Comparison of ENCODE assay signal across 19 mouse cellular contexts in genomic region chr7:123330506-123330905, GRCm38 (mm10). TPM values are rescaled to one million over a fixed set of nuclear protein-coding genes. Genes with fewer than 3 reads are reported as not detected.
DNase-seq lines count a peak whose midpoint lies in the region; ATAC-seq and TF ChIP-seq lines count a peak whose summit lies in the region.
"Had no signal": no experiment of that assay in that cellular context is flagged by ENCODE, and none has a peak within 500 bp of the region (broad histone marks: within the 10 kb centered on the region; RNA-seq: fewer than 3 reads in every experiment).

No protein-coding gene starts in this region.

- H3K9me3 ChIP-seq in liver, embryonic 12.5 days (replicated peaks), result no peaks in the 10 kb centered on the region
- H3K9me3 ChIP-seq in limb, embryonic 15.5 days, result no peaks in the 10 kb centered on the region
- H3K9me3 ChIP-seq in midbrain, embryonic 10.5 days (replicated peaks), result no peaks in the 10 kb centered on the region
- H3K9me3 ChIP-seq in midbrain, embryonic 14.5 days (ENCODE audit: control insufficient read depth, low read length), result no peaks in the 10 kb centered on the region
- H3K9me3 ChIP-seq in kidney, embryonic 15.5 days (replicated peaks), result no peaks in the 10 kb centered on the region
- H3K9me3 ChIP-seq: embryonic facial prominence, embryonic 13.5 days; forebrain, embryonic 10.5 days; heart, embryonic 15.5 days; hindbrain, embryonic 12.5 days; intestine, embryonic 15.5 days; limb, embryonic 13.5 days had no signal

- peaks cover 39% of the 10 kb centered on the region for H3K36me3 ChIP-seq in liver, embryonic 12.5 days
- H3K36me3 ChIP-seq in limb, embryonic 15.5 days, result peaks cover 13% of the 10 kb centered on the region; the same call in 1 of the 2 replicates
- peaks cover 13% of the 10 kb centered on the region for H3K36me3 ChIP-seq in spleen, adult 2 months (ENCODE audit: control insufficient read depth, insufficient read depth, low read length)
- H3K36me3 ChIP-seq in midbrain, embryonic 10.5 days, result peaks cover 28% of the 10 kb centered on the region
- peaks cover 12% of the 10 kb centered on the region; the same call in 1 of the 2 replicates for H3K36me3 ChIP-seq in midbrain, embryonic 14.5 days (ENCODE audit: control insufficient read depth, insufficient read depth, low read length)
- H3K36me3 ChIP-seq in kidney, embryonic 15.5 days, result peaks cover 17% of the 10 kb centered on the region; the same call in 1 of the 2 replicates
- H3K36me3 ChIP-seq: intestine, embryonic 15.5 days had no signal

- H3K4me2 ChIP-seq in liver, embryonic 12.5 days, result no peak overlapping the region
- H3K4me2 ChIP-seq in limb, embryonic 15.5 days, result no peak overlapping the region
- H3K4me2 ChIP-seq in midbrain, embryonic 14.5 days (ENCODE audit: low read length), result no peak overlapping the region
- no peak overlapping the region for H3K4me2 ChIP-seq in kidney, embryonic 15.5 days
- H3K4me2 ChIP-seq: embryonic facial prominence, embryonic 13.5 days; heart, embryonic 15.5 days; hindbrain, embryonic 12.5 days; intestine, embryonic 15.5 days; limb, embryonic 13.5 days had no signal

- no peaks in the 10 kb centered on the region for H3K27me3 ChIP-seq in liver, embryonic 12.5 days (replicated peaks)
- no peaks in the 10 kb centered on the region for H3K27me3 ChIP-seq in limb, embryonic 15.5 days
- H3K27me3 ChIP-seq in spleen, adult 2 months (ENCODE audit: control insufficient read depth, insufficient read depth, low read length), result no peaks in the 10 kb centered on the region
- no peaks in the 10 kb centered on the region for H3K27me3 ChIP-seq in midbrain, embryonic 10.5 days (ENCODE audit: low read depth, poor library complexity, severe bottlenecking)
- H3K27me3 ChIP-seq in midbrain, embryonic 14.5 days (ENCODE audit: control insufficient read depth, insufficient read depth, low read length), result no peaks in the 10 kb centered on the region
- no peaks in the 10 kb centered on the region for H3K27me3 ChIP-seq in kidney, embryonic 15.5 days
- H3K27me3 ChIP-seq: embryonic facial prominence, embryonic 13.5 days; heart, embryonic 15.5 days; hindbrain, embryonic 12.5 days; intestine, embryonic 15.5 days; limb, embryonic 13.5 days; Patski had no signal

- DNase-seq in liver (no peak), ZHBTc4 (ENCODE audit: low read depth, low spot score) (peak; percentile 71)
- DNase-seq in spleen, adult 2 months (ENCODE audit: low read depth in 1 of 2, low spot score in 2 of 2), result peak; percentile 67
- DNase-seq in midbrain, embryonic 10.5 days (ENCODE audit: low spot score), result no peak
- no peak for DNase-seq in midbrain, embryonic 14.5 days
- DNase-seq: cerebellum, postnatal 36 days; kidney, postnatal 4 days; right cerebral cortex, adult 18-20 months; thymus, postnatal 36 days had no signal

- ATAC-seq in liver, embryonic 12.5 days, result 0 out of 2 replicates have a peak, but pooled peaks have one; percentile 20
- peak; percentile 61; the same call in 1 of the 2 replicates for ATAC-seq in limb, embryonic 15.5 days (ENCODE audit: insufficient number of reproducible peaks, low FRiP score, low TSS enrichment, low read depth)
- no peak for ATAC-seq in midbrain, embryonic 14.5 days (ENCODE audit: low FRiP score, low TSS enrichment)
- no peak for ATAC-seq in kidney, embryonic 15.5 days (replicated peaks; ENCODE audit: low FRiP score)
- ATAC-seq: Patski had no signal

- no peak for TF ChIP-seq POLR2A in spleen, adult 2 months (IDR thresholded peaks at IDR 0.05; ENCODE audit: low read depth, low read length)

- no peak for TF ChIP-seq CTCF in spleen, adult 2 months (IDR thresholded peaks at IDR 0.05; ENCODE audit: extremely low read depth, insufficient read depth, insufficient read length, insufficient replicate concordance)

- H3K4me1 ChIP-seq in liver, embryonic 12.5 days, result peaks cover 39% of the 10 kb centered on the region
- H3K4me1 ChIP-seq in limb, embryonic 15.5 days, result peaks cover 23% of the 10 kb centered on the region
- H3K4me1 ChIP-seq in spleen, adult 2 months (ENCODE audit: control insufficient read depth, insufficient read depth, insufficient read length), result peaks cover 25% of the 10 kb centered on the region
- 0 out of 2 replicates have a peak, but pooled peaks cover 3% of the 10 kb centered on the region for H3K4me1 ChIP-seq in midbrain, embryonic 10.5 days
- no peaks in the 10 kb centered on the region for H3K4me1 ChIP-seq in midbrain, embryonic 14.5 days (ENCODE audit: control insufficient read depth, insufficient read depth, low read length)
- H3K4me1 ChIP-seq in kidney, embryonic 15.5 days, result peaks cover 9% of the 10 kb centered on the region; the same call in 1 of the 2 replicates
- H3K4me1 ChIP-seq: hindbrain, embryonic 12.5 days had no signal

- no peak overlapping the region for H3K27ac ChIP-seq in liver, embryonic 12.5 days
- no peak overlapping the region for H3K27ac ChIP-seq in limb, embryonic 15.5 days
- H3K27ac ChIP-seq in spleen, adult 2 months (ENCODE audit: insufficient read depth, low read length), result peak overlapping the region; percentile 59
- H3K27ac ChIP-seq in midbrain, embryonic 10.5 days (replicated peaks), result no peak overlapping the region
- H3K27ac ChIP-seq in midbrain, embryonic 14.5 days (replicated peaks; ENCODE audit: low read depth, low read length), result no peak overlapping the region
- no peak overlapping the region for H3K27ac ChIP-seq in kidney, embryonic 15.5 days
- H3K27ac ChIP-seq: forebrain, embryonic 10.5 days; heart, embryonic 15.5 days; hindbrain, embryonic 12.5 days; intestine, embryonic 15.5 days; limb, embryonic 13.5 days had no signal

- 87% methylated on average over 9 of the region's 9 CpGs for WGBS in liver, embryonic 12.5 days (ENCODE audit: insufficient replicate concordance)
- WGBS in limb, embryonic 15.5 days, result 78% methylated on average over 9 of the region's 9 CpGs
- WGBS in spleen, adult 2 months, result 48% methylated on average over 9 of the region's 9 CpGs
- 89% methylated on average over 9 of the region's 9 CpGs for WGBS in midbrain, embryonic 10.5 days
- WGBS in midbrain, embryonic 14.5 days, result 92% methylated on average over 9 of the region's 9 CpGs
- WGBS in kidney, embryonic 15.5 days, result 89% methylated on average over 9 of the region's 9 CpGs

- no peak overlapping the region for H3K4me3 ChIP-seq in liver, embryonic 12.5 days
- H3K4me3 ChIP-seq in limb, embryonic 15.5 days, result no peak overlapping the region
- H3K4me3 ChIP-seq in spleen, adult 2 months (ENCODE audit: extremely low read depth, insufficient read depth, insufficient read length), result no peak overlapping the region
- H3K4me3 ChIP-seq in midbrain, embryonic 10.5 days, result no peak overlapping the region
- H3K4me3 ChIP-seq in midbrain, embryonic 14.5 days (replicated peaks; ENCODE audit: low read depth, low read length), result no peak overlapping the region
- no peak overlapping the region for H3K4me3 ChIP-seq in kidney, embryonic 15.5 days (replicated peaks)
- H3K4me3 ChIP-seq: embryonic facial prominence, embryonic 13.5 days; forebrain, embryonic 10.5 days; heart, embryonic 15.5 days; hindbrain, embryonic 12.5 days; intestine, embryonic 15.5 days; limb, embryonic 13.5 days had no signal

- no peak overlapping the region for H3K9ac ChIP-seq in liver, embryonic 12.5 days
- H3K9ac ChIP-seq in limb, embryonic 15.5 days, result no peak overlapping the region
- H3K9ac ChIP-seq in midbrain, embryonic 14.5 days (replicated peaks; ENCODE audit: low read length), result no peak overlapping the region
- no peak overlapping the region for H3K9ac ChIP-seq in kidney, embryonic 15.5 days
- H3K9ac ChIP-seq: embryonic facial prominence, embryonic 13.5 days; heart, embryonic 15.5 days; hindbrain, embryonic 12.5 days; intestine, embryonic 15.5 days; limb, embryonic 13.5 days had no signal

RNA-seq across cellular contexts. Expression of gene Lcmt1, which starts 39.1 kb away (rescaled TPM):
- polyA plus RNA-seq in liver, embryonic 12.5 days (2016; fragmentation: Nextera tagmentation; extraction: Ambion mirVana), result 33.4 and 34.4 TPM in 2 replicates
- 41.1 and 42.8 TPM in 2 replicates for polyA plus RNA-seq in limb, embryonic 15.5 days (2015; fragmentation: Nextera tagmentation; extraction: Ambion mirVana)
- 9.3 and 13.1 TPM in 2 replicates for polyA plus RNA-seq in spleen, adult 2 months (2012; rRNA removed)
- 59.3 and 61.0 TPM in 2 replicates for polyA plus RNA-seq in midbrain, embryonic 10.5 days (2016; fragmentation: Nextera tagmentation; extraction: Ambion mirVana)
- 100 and 115 TPM in 2 replicates for polyA plus RNA-seq in midbrain, embryonic 14.5 days (2014; fragmentation: Nextera tagmentation; extraction: Ambion mirVana)
- 54.5 and 54.9 TPM in 2 replicates for polyA plus RNA-seq in kidney, embryonic 15.5 days (2015; fragmentation: Nextera tagmentation; extraction: Ambion mirVana)

RNA-seq across cellular contexts. Expression of gene Arhgap17, which starts 39.2 kb away (rescaled TPM):
- polyA plus RNA-seq in liver, embryonic 12.5 days (2016; fragmentation: Nextera tagmentation; extraction: Ambion mirVana), result 16.7 TPM in 2 replicates
- polyA plus RNA-seq in limb, embryonic 15.5 days (2015; fragmentation: Nextera tagmentation; extraction: Ambion mirVana), result 19.6 and 21.9 TPM in 2 replicates
- 68.0 and 83.6 TPM in 2 replicates for polyA plus RNA-seq in spleen, adult 2 months (2012; rRNA removed)
- 25.9 and 30.3 TPM in 2 replicates for polyA plus RNA-seq in midbrain, embryonic 10.5 days (2016; fragmentation: Nextera tagmentation; extraction: Ambion mirVana)
- 8.1 and 12.0 TPM in 2 replicates for polyA plus RNA-seq in midbrain, embryonic 14.5 days (2014; fragmentation: Nextera tagmentation; extraction: Ambion mirVana)
- 23.7 and 25.2 TPM in 2 replicates for polyA plus RNA-seq in kidney, embryonic 15.5 days (2015; fragmentation: Nextera tagmentation; extraction: Ambion mirVana)

Comparison
In these comparisons a context has a peak if more than half of its experiments do, and no peak if none do; other contexts are left out.
1. ATAC-seq: peak in liver, embryonic 12.5 days (single experiment) and limb, embryonic 15.5 days (single experiment); none in midbrain, embryonic 14.5 days (single experiment) and kidney, embryonic 15.5 days (single experiment).
2. DNase-seq: peak in ZHBTc4 (single experiment) and spleen, adult 2 months (2 of 2); none in liver (single experiment), midbrain, embryonic 10.5 days (single experiment) and midbrain, embryonic 14.5 days (single experiment).